Mouse (Mus musculus) heart, embryonic 12.5 days (tissue): ENCODE results near the gene Sema3b. TPM values are rescaled to one million over a fixed set of nuclear protein-coding genes. Genes with fewer than 3 reads are reported as not detected.
A peak's percentile ranks its signal among the peaks of the same experiment; 100 is the strongest.

ENCODE experiments used
- ATAC-seq: fragments of 200-750 bp; cut with Nextera tagmentation; 2 replicates; pipeline ENCODE4 v1.8.0; 2017; ENCODE audit warnings: moderate TSS enrichment, moderate library complexity; ENCODE audit not compliant: insufficient number of reproducible peaks, low FRiP score
- H3K27ac ChIP-seq: fragments of 300-500 bp; sonication (generic); 2 replicates; pipeline ENCODE4 v1.5.1; 2016; ENCODE audit warnings: mild to moderate bottlenecking, moderate library complexity; ENCODE audit not compliant: poor library complexity, severe bottlenecking
- H3K27me3 ChIP-seq: fragments of 300-500 bp; sonication (generic); replicated peaks from 2 replicates; pipeline ENCODE4 v1.6.1; 2016; ENCODE audit warnings: mild to moderate bottlenecking, moderate library complexity
- H3K36me3 ChIP-seq: fragments of 300-500 bp; sonication (generic); 2 replicates; pipeline ENCODE4 v1.6.1; 2016; ENCODE audit warnings: mild to moderate bottlenecking, moderate library complexity
- H3K4me1 ChIP-seq: fragments of 300-500 bp; sonication (generic); replicated peaks from 2 replicates; pipeline ENCODE4 v1.6.1; 2016; ENCODE audit warnings: mild to moderate bottlenecking
- H3K4me2 ChIP-seq: fragments of 300-500 bp; sonication (generic); 2 replicates; pipeline ENCODE4 v1.6.1; 2016; ENCODE audit warnings: mild to moderate bottlenecking, moderate library complexity
- H3K4me3 ChIP-seq: fragments of 300-500 bp; sonication (generic); 2 replicates; pipeline ENCODE4 v1.5.1; 2016; ENCODE audit warnings: mild to moderate bottlenecking
- H3K9ac ChIP-seq: fragments of 300-500 bp; sonication (generic); 2 replicates; pipeline ENCODE4 v1.6.1; 2016; ENCODE audit warnings: mild to moderate bottlenecking, moderate library complexity
- H3K9me3 ChIP-seq: fragments of 300-500 bp; sonication (generic); replicated peaks from 2 replicates; pipeline ENCODE4 v1.6.1; 2016; ENCODE audit warnings: mild to moderate bottlenecking, moderate library complexity
- WGBS: fragments of 180-500 bp; shearing (Covaris S2); methylation state at CpG from one replicate; pipeline ENCODE4 v1.1.7; 2016; 5-methylcytosine and 5-hydroxymethylcytosine counted together
- polyA plus RNA-seq: library from polyadenylated mRNA; unstranded; fragments of >200 nt; fragmentation: Nextera tagmentation; extraction: Ambion mirVana; gene quantifications from 2 replicates; pipeline ENCODE4 v1.2.1, GENCODE M21; 2016

Sema3b gene
- polyA plus RNA-seq, 1 experiment from 2014 or later, result 11.2 TPM

DNA sequence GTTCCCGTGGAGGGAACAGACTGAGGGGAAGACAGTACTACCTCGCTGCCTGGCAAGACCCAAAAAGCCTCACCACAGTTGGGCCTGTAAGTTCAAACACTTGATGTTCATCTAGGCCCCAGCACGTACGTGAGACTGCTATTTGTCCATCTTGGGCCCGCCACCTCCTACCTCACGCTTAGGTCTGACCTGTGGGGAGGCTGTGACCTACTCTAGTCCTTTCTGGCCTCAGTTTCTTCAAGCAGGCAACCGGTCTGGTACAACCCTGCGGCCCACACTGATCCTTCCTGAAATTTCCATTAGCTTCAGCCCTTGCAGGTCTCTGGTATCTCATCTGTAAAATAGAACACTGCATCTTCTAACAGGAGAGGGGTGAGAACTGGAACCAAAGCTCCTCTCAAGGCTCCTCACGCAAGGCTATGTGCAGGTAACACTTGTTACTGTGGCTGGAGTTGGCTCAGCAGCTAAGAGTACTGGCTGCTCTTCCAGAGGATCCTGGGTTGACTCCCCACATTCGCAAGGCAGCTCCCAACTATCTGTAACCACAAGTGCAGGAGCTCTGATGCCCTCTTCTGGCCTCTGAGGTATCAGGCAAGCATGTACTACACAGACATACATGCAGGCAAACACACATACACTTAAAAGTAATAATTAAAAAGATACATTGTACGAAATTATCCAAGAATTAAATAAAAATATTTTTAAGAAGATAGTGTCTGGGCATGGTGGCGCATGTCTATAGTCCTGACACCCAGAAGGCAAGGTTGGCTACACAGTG, 16.5 kb upstream of the Sema3b start:
- Histone ChIP-seq H3K4me1 (peaks cover 84% of the 10 kb centered on the region), H3K27me3 (no peaks in the 10 kb centered on the region), H3K4me3 (no peak overlapping the region), H3K27ac (peak overlapping the region; percentile 88), H3K9ac (no peak overlapping the region), H3K9me3 (no peaks in the 10 kb centered on the region), H3K36me3 (peaks cover 51% of the 10 kb centered on the region), H3K4me2 (no peak overlapping the region)
- WGBS, result 91% methylated on average over 12 of the region's 12 CpGs
- no peak for ATAC-seq

DNA sequence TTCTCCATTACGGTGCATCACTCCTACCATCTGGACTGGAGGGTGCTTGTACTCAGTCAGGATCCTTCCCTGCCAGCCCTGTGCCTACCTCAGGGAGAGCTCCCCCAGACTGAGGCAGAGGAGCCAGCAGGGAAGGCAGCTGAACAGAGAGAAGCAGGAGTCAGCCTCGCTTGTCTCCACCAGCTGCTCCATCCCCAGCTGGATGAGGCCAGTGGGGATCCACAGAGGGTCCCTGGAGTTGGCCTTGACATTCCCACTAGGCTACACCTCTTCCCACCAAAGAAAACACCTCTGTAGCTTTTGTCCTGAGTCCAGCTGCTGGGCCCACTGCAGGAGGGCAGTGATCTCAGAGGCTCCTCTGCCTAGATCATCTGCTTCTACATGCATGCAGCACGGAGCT, 15.9 kb upstream of the Sema3b start:
- Histone ChIP-seq H3K9me3 (no peaks in the 10 kb centered on the region), H3K27ac (no peak overlapping the region; the same call in 1 of the 2 replicates), H3K9ac (0 out of 2 replicates have a peak overlapping the region, but pooled peaks have one; percentile 39), H3K27me3 (no peaks in the 10 kb centered on the region), H3K4me2 (no peak overlapping the region), H3K4me1 (peaks cover 84% of the 10 kb centered on the region), H3K36me3 (peaks cover 56% of the 10 kb centered on the region), H3K4me3 (no peak overlapping the region)
- 86% methylated on average over 3 of the region's 3 CpGs for WGBS
- no peak for ATAC-seq

DNA sequence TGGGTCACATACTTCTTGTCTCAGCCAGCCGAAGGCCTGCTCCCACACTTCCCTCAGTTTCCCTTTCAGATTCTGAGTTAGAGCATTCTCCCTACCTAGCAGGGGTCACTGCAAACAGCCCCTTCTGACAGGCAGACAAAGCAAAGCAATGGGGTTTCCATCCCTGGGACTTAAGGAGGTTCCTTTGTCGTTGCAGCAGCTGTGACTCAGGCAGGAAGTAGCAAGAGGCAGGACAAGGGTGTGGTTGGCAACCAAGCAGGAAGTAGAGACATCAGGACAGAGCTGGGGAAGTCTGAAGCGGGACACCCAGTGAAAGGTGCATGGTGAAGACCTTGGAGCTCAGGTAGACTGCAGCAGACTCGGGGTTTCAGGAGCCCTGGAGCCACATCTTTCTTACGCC, 15.5 kb upstream of the Sema3b start:
- Histone ChIP-seq H3K4me1 (peaks cover 84% of the 10 kb centered on the region), H3K4me2 (no peak overlapping the region), H3K36me3 (peaks cover 60% of the 10 kb centered on the region), H3K4me3 (no peak overlapping the region), H3K9me3 (no peaks in the 10 kb centered on the region), H3K27ac (peak overlapping the region; percentile 36; the same call in 1 of the 2 replicates), H3K9ac (no peak overlapping the region), H3K27me3 (no peaks in the 10 kb centered on the region)
- WGBS, result 76% methylated on average over 5 of the region's 5 CpGs
- no peak for ATAC-seq

DNA sequence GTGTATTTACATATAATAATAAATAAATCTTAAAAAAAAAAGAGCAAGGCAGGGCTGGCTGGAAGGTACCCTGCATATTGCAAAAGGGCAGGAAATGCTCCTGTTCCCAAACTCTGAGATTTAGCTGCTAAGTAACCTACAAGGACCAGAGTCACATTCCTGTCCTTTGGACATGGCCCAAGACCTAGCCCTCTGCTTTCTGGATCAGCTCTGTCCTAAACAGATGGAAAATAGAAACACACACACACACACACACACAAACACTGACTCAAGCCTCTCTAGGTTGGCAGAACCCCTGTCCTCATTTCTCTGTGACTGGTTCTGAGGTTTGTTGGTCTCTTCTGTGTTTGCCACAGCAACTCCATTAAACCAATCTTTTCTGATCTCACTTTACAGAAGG, 11.9 kb upstream of the Sema3b start:
- H3K9ac ChIP-seq, result no peak overlapping the region
- ATAC-seq, result no peak
- peaks cover 68% of the 10 kb centered on the region for H3K36me3 ChIP-seq
- H3K27ac ChIP-seq, result 0 out of 2 replicates have a peak overlapping the region, but pooled peaks have one; percentile 94
- no peaks in the 10 kb centered on the region for H3K27me3 ChIP-seq
- H3K4me1 ChIP-seq, result peaks cover 66% of the 10 kb centered on the region
- H3K4me3 ChIP-seq, result no peak overlapping the region
- no peaks in the 10 kb centered on the region for H3K9me3 ChIP-seq
- H3K4me2 ChIP-seq, result no peak overlapping the region

DNA sequence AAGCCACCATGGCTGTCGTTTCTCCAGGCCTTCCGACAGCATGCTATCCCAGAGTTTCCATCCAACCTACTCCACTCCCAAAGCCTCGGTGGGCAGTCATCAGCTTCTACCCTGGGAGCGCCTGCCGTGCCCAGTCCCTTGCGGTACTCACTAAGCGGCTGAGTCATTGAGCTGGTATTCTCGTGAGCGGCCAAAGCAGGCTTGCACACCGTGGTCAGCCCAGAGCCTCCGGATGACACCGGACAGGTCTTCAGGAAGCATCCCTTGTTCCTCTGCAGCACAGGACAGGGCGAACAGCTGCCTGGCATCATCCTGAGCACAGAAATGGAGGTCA, 10.5 kb upstream of the Sema3b start:
- H3K27me3 ChIP-seq, result no peaks in the 10 kb centered on the region
- H3K36me3 ChIP-seq, result peaks cover 68% of the 10 kb centered on the region
- peak; percentile 61; the same call in 1 of the 2 replicates for ATAC-seq
- H3K9me3 ChIP-seq, result no peaks in the 10 kb centered on the region
- peak overlapping the region; percentile 34; the same call in 1 of the 2 replicates for H3K9ac ChIP-seq
- H3K27ac ChIP-seq, result peak overlapping the region; percentile 94
- no peak overlapping the region for H3K4me3 ChIP-seq
- H3K4me1 ChIP-seq, result peaks cover 64% of the 10 kb centered on the region
- 28% methylated on average over 13 of the region's 13 CpGs for WGBS
- peak overlapping the region; percentile 19 for H3K4me2 ChIP-seq

DNA sequence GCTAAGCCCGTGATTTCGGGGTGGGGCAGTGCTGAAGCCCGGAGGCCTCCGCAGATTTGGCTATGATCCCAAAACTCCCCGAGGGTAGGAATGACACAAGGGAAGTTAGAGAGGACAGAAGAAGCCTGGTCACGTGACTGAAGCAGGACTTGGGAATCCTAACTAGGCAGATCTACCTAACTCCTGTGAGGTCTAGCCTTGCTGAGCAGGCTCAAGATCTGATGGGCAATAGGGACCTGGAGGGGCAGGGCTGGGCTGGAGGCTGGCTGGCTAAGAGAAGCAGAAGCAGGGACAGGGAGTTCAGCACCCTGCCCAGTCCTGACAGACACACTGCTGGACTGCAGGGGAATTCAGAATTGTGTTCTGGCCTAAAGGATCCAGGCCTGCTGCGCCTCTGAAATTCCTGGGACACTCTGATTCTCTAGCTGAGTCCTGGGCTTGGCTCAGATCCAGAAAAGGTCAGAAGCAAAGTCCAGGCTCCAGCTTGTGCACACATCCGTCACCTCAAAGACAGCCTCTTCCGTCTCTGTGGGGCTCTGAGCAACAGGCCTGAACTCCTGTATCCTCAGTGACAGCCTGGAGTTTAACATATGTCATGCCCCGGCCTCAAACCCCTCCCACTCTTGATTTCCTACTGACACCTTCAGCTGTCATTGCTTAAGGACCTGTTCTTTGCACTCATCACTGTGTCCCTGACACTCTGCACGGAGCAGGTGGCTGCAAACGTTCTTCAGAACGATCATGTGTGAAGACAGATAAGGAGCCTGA, 9.9 kb upstream of the Sema3b start:
- peaks cover 63% of the 10 kb centered on the region for H3K4me1 ChIP-seq
- ATAC-seq, result peak; percentile 85
- WGBS, result 19% methylated on average over 13 of the region's 13 CpGs
- H3K36me3 ChIP-seq, result peaks cover 68% of the 10 kb centered on the region
- peak overlapping the region; percentile 8; the same call in 1 of the 2 replicates for H3K4me2 ChIP-seq
- peak overlapping the region; percentile 32 for H3K9ac ChIP-seq
- H3K27ac ChIP-seq, result peak overlapping the region; percentile 94
- H3K27me3 ChIP-seq, result no peaks in the 10 kb centered on the region
- no peaks in the 10 kb centered on the region for H3K9me3 ChIP-seq
- no peak overlapping the region for H3K4me3 ChIP-seq

DNA sequence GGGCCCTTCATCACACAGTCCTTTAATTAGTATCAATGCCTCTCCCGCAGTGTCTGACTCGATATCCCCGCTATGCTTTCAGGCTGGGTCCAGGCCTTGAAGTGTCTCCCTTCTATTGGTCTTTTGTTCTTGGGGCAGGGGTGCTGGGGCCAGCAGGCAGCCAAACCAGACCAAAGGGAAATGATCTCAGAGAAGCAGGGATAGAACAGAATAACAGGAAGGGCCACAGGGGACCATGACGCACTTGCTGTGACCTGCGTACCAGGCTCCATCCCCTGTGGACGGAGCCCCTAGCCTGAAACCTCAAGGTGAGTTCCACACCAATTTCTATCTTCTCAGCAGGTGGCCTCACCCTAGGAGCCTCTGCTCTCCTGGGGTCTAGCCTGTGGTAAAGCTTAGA, 9.1 kb upstream of the Sema3b start:
- H3K4me3 ChIP-seq, result no peak overlapping the region
- H3K27me3 ChIP-seq, result no peaks in the 10 kb centered on the region
- ATAC-seq, result no peak
- no peaks in the 10 kb centered on the region for H3K9me3 ChIP-seq
- H3K27ac ChIP-seq, result peak overlapping the region; percentile 94
- peak overlapping the region; percentile 32; the same call in 1 of the 2 replicates for H3K9ac ChIP-seq
- WGBS, result 82% methylated on average over 6 of the region's 6 CpGs
- peak overlapping the region; percentile 8; the same call in 1 of the 2 replicates for H3K4me2 ChIP-seq
- H3K4me1 ChIP-seq, result peaks cover 62% of the 10 kb centered on the region
- H3K36me3 ChIP-seq, result peaks cover 65% of the 10 kb centered on the region

DNA sequence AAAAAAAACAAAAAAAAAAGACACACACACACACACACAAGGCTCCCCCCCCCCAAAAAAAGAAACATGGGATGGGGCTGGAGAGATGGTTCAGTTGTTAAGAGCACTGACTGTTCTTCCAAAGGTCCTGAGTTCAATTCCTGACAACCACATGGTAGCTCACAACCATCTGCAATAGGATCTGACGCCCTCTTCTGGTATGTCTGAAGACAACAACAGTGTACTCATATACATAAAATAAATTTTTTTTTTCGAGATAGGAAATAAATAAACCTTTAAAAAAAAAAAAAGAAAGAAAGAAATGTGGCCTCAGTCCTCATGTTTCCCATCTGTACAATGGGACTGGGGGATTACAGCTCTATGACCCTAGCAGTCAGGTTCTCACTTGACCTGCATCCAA, 8.4 kb upstream of the Sema3b start:
- H3K27me3 ChIP-seq, result no peaks in the 10 kb centered on the region
- no peak overlapping the region for H3K4me3 ChIP-seq
- 79% methylated on average over 2 of the region's 2 CpGs for WGBS
- H3K9me3 ChIP-seq, result no peaks in the 10 kb centered on the region
- no peak overlapping the region; the same call in 1 of the 2 replicates for H3K9ac ChIP-seq
- no peak for ATAC-seq
- H3K4me2 ChIP-seq, result no peak overlapping the region
- H3K36me3 ChIP-seq, result peaks cover 60% of the 10 kb centered on the region
- H3K27ac ChIP-seq, result peak overlapping the region; percentile 94; the same call in 1 of the 2 replicates
- H3K4me1 ChIP-seq, result peaks cover 67% of the 10 kb centered on the region

DNA sequence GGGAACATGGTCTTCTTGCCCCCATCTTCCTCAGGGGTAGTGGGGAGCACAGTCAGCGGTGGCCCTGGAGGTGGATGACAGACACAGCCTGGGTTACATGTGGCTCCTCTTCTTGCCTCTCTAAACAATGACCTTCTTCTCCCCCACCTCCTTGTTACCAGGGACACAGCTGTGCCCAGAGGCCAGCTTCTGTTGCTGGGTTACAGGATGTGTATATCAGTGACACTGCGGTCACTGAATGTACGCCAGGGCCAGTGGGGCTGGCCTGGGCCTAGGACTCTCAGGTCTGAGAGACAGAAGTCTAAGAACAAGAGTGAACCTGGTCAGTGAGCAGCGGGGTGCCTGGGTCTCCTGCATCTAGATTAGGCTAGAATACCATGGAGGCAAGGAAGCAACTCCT, 6.0 kb upstream of the Sema3b start:
- H3K27ac ChIP-seq, result 0 out of 2 replicates have a peak overlapping the region, but pooled peaks have one; percentile 11
- peaks cover 49% of the 10 kb centered on the region for H3K36me3 ChIP-seq

DNA sequence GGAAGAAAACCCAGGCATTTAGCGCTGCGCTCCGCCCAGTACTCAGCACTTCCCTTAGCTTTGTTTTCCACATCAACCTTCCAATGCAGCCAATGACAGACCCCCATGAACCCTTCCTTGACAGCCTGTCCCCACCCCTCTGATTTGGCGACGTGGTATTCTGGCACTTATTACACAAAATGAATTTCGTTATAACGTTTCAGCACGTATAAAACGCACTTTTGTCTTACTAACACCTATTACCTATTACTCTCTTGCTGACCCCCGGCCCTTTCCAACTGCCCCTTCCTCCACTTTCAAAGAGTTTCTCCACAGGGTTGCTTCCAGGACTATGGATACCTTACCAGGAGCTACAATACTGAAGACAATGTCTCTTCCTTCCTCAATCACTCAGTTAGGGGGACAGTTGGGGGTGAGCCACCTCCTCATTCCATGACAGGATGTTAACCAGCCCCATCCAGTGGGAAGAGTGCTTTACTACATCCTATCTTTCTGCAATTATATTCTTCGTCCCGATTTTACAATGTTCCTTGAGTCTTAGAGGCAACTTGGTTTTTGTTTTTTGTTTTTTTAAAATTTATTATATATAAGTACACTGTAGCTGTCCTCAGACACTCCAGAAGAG, 4.0 kb upstream of the Sema3b start:
- WGBS, result 9% methylated on average over 12 of the region's 12 CpGs
- no peaks in the 10 kb centered on the region for H3K27me3 ChIP-seq
- no peak; the same call in 1 of the 2 replicates for ATAC-seq
- H3K9me3 ChIP-seq, result no peaks in the 10 kb centered on the region
- H3K9ac ChIP-seq, result peak overlapping the region; percentile 77
- H3K27ac ChIP-seq, result peak overlapping the region; percentile 91
- peak overlapping the region; percentile 45 for H3K4me3 ChIP-seq
- peak overlapping the region; percentile 75 for H3K4me2 ChIP-seq
- peaks cover 67% of the 10 kb centered on the region for H3K4me1 ChIP-seq
- peaks cover 41% of the 10 kb centered on the region for H3K36me3 ChIP-seq

More for the DNA sequence above, 6.0 kb upstream of the Sema3b start:
- WGBS, result 75% methylated on average over 4 of the region's 4 CpGs
- H3K9me3 ChIP-seq, result no peaks in the 10 kb centered on the region
- no peak overlapping the region for H3K4me2 ChIP-seq
- no peak overlapping the region for H3K4me3 ChIP-seq
- peaks cover 68% of the 10 kb centered on the region for H3K4me1 ChIP-seq
- no peaks in the 10 kb centered on the region for H3K27me3 ChIP-seq
- no peak overlapping the region for H3K9ac ChIP-seq
- ATAC-seq, result no peak
